21 mouse cellular contexts compared by ENCODE assay signal in the genomic region with DNA sequence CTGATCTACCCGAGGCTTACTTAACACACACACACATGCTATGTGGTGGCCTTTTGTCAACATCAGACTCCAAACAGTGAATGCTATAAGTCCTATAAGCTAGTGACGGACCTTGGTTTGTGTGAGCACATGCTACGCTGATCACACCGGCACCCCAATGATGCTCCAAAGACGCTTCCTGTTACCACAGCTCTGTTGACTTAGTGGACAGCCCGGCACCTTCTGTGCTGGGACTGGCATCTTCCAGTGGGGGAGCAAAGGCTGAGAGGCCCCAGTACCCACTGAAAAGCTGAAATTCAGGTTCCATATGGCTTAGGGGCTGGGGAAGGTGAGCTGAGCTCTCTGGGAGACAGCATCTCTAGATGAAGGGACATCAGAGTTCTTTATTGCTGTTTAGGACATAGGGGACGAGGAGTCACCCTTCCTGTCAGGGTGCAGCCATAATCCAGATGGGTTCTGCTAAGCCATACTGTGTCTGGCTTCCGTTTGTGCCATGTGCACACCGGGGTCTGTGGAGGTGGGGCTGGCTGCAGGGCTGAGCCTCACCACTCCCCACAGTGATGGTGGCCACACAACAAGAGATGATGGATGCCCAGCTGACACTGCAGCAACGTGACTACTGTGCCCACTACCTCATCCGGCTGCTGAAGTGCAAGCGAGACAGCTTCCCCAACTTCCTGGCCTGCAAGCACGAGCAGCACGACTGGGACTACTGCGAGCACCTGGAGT. TPM values are rescaled to one million over a fixed set of nuclear protein-coding genes. Genes with fewer than 3 reads are reported as not detected.
A peak's percentile ranks its signal among the peaks of the same experiment; 100 is the strongest.
DNase-seq lines count a peak whose midpoint lies in the region; ATAC-seq and TF ChIP-seq lines count a peak whose summit lies in the region.
"Had no signal": no experiment of that assay in that cellular context is flagged by ENCODE, and none has a peak within 500 bp of the region (broad histone marks: within the 10 kb centered on the region; RNA-seq: fewer than 3 reads in every experiment).

No protein-coding gene starts in this region.

- H3K27me3 ChIP-seq in cerebellum, adult 2 months (ENCODE audit: control insufficient read depth, insufficient read depth, low read length), result no peaks in the 10 kb centered on the region
- H3K27me3 ChIP-seq: heart, embryonic 15.5 days; hindbrain, embryonic 13.5 days; liver, embryonic 13.5 days had no signal

- no peak overlapping the region for H3K27ac ChIP-seq in cerebellum, adult 2 months (ENCODE audit: insufficient read depth, low read length)
- H3K27ac ChIP-seq in layer of hippocampus, adult 2 months, result no peak overlapping the region
- H3K27ac ChIP-seq: heart, embryonic 15.5 days; hindbrain, embryonic 13.5 days; liver, embryonic 13.5 days had no signal

- no peak for TF ChIP-seq CTCF in cerebellum, adult 2 months (IDR thresholded peaks at IDR 0.05; ENCODE audit: borderline replicate concordance, insufficient read depth, low read depth, low read length)
- TF ChIP-seq CTCF in layer of hippocampus, adult 2 months (conservative IDR thresholded peaks at IDR 0.05), result no peak

- no peak for ATAC-seq in granulocyte monocyte progenitor cell, adult 5-6 weeks (replicated peaks; ENCODE audit: poor library complexity, severe bottlenecking)
- ATAC-seq: forebrain, postnatal 0 days had no signal

- WGBS in cerebellum, adult 2 months, result 62% methylated on average over 15 of the region's 15 CpGs

- TF ChIP-seq POLR2A in cerebellum, adult 2 months (IDR thresholded peaks at IDR 0.05; ENCODE audit: borderline replicate concordance, insufficient read depth, low read length), result no peak

- peak; percentile 11 to 12 for DNase-seq in cerebellum, adult 2 months
- no peak for DNase-seq in cerebellum, postnatal 4 days (ENCODE audit: low spot score in 2 of 2)
- peak; percentile 10 for DNase-seq in layer of hippocampus, adult 9-11 months
- no peak for DNase-seq in layer of hippocampus, adult 2 months (ENCODE audit: low spot score in 2 of 2)
- peak; percentile 2 for DNase-seq in urinary bladder, postnatal 25 days (ENCODE audit: low spot score)
- DNase-seq in urinary bladder, adult 2 months (ENCODE audit: low spot score), result no peak
- DNase-seq: forebrain, postnatal 0 days; gastrocnemius, postnatal 14 days; kidney, adult 18-20 months; liver, embryonic 13.5 days; lung, postnatal 10 days; right cerebral cortex, postnatal 25 days; thymus, postnatal 14 days had no signal

- H3K4me3 ChIP-seq in cerebellum, adult 2 months (replicated peaks; ENCODE audit: insufficient read depth, low read depth, low read length), result no peak overlapping the region
- H3K4me3 ChIP-seq in layer of hippocampus, adult 2 months, result no peak overlapping the region
- H3K4me3 ChIP-seq: heart, embryonic 15.5 days; hindbrain, embryonic 13.5 days; liver, embryonic 13.5 days had no signal

- H3K4me1 ChIP-seq in cerebellum, adult 2 months (ENCODE audit: control insufficient read depth, insufficient read depth, low read length), result peaks cover 25% of the 10 kb centered on the region

RNA-seq across cellular contexts. Expression of a gene that starts 4.0 kb away (rescaled TPM):
- 394 and 445 TPM in 2 replicates for polyA plus RNA-seq in cerebellum, adult 2 months (2012; rRNA removed)
- 100 to 1,000 TPM; 154 to 156 TPM for total RNA-seq in layer of hippocampus, adult 2 months (2021)
- 241 and 263 TPM in 2 replicates for polyA plus RNA-seq in urinary bladder, adult 2 months (2012; rRNA removed)
- 187 and 191 TPM in 2 replicates for total RNA-seq in granulocyte monocyte progenitor cell, adult 5-6 weeks (2014; fragmentation: Nextera tagmentation)
- 179 and 187 TPM in 2 replicates for total RNA-seq in granulocyte monocyte progenitor cell, adult 5-6 weeks (2017)

RNA-seq across cellular contexts. Expression of a gene that starts 34.9 kb away (rescaled TPM):
- not detected in 2 replicates for polyA plus RNA-seq in cerebellum, adult 2 months (2012; rRNA removed)
- not detected for total RNA-seq in layer of hippocampus, adult 2 months (2021)
- not detected in 2 replicates for polyA plus RNA-seq in urinary bladder, adult 2 months (2012; rRNA removed)
- total RNA-seq in granulocyte monocyte progenitor cell, adult 5-6 weeks (2014; fragmentation: Nextera tagmentation), result not detected in 2 replicates
- not detected in 2 replicates for total RNA-seq in granulocyte monocyte progenitor cell, adult 5-6 weeks (2017)
- total RNA-seq: ES-E14; forebrain, postnatal 0 days; gastrocnemius, postnatal 14 days; left cerebral cortex, postnatal 25 days had no signal
- polyA plus RNA-seq: C2C12; forebrain, postnatal 0 days; heart, embryonic 15.5 days; large intestine, adult 2 months; liver, embryonic 13.5 days; midbrain, embryonic 11.5 days had no signal

RNA-seq across cellular contexts. Expression of a gene that starts 37.3 kb away (rescaled TPM):
- polyA plus RNA-seq in cerebellum, adult 2 months (2012; rRNA removed), result 1,238 and 1,304 TPM in 2 replicates
- total RNA-seq in layer of hippocampus, adult 2 months (2021), result 100 to 1,000 TPM; 503 to 542 TPM
- polyA plus RNA-seq in urinary bladder, adult 2 months (2012; rRNA removed), result 298 and 313 TPM in 2 replicates
- 506 and 549 TPM in 2 replicates for total RNA-seq in granulocyte monocyte progenitor cell, adult 5-6 weeks (2014; fragmentation: Nextera tagmentation)
- 230 and 343 TPM in 2 replicates for total RNA-seq in granulocyte monocyte progenitor cell, adult 5-6 weeks (2017)

RNA-seq across cellular contexts. Expression of a gene that starts 37.6 kb away (rescaled TPM):
- polyA plus RNA-seq in cerebellum, adult 2 months (2012; rRNA removed), result 29.9 and 33.0 TPM in 2 replicates
- 10 to 100 TPM; 36.5 to 37.6 TPM for total RNA-seq in layer of hippocampus, adult 2 months (2021)
- polyA plus RNA-seq in urinary bladder, adult 2 months (2012; rRNA removed), result 30.7 and 36.8 TPM in 2 replicates
- total RNA-seq in granulocyte monocyte progenitor cell, adult 5-6 weeks (2014; fragmentation: Nextera tagmentation), result 25.7 and 31.0 TPM in 2 replicates
- total RNA-seq in granulocyte monocyte progenitor cell, adult 5-6 weeks (2017), result 28.1 and 47.3 TPM in 2 replicates

Comparison
In these comparisons a context has a peak if more than half of its experiments do, and no peak if none do; other contexts are left out.
1. DNase-seq: peak in cerebellum, adult 2 months (2 of 2), layer of hippocampus, adult 9-11 months (single experiment) and urinary bladder, postnatal 25 days (single experiment); none in cerebellum, postnatal 4 days (0 of 2), layer of hippocampus, adult 2 months (0 of 2) and urinary bladder, adult 2 months (single experiment).